Mouse (Mus musculus): ENCODE measurements around the gene Fis1. TPM values are rescaled to one million over a fixed set of nuclear protein-coding genes. Genes with fewer than 3 reads are reported as not detected.

Fis1 gene
- total RNA-seq, 2 experiments from 2014 or later: 150 to 163 TPM

Small RNA genes lying within 50 kb of the gene (microRNA-seq; reads per million reads assigned to microRNA genes)
- gene Mir702: 8.3 reads per million, percentile 24 among the genes with 10 or more reads in this experiment

Other genes starting within 250 kb of the Fis1 start
- 10 to 100 TPM; 51.4 to 54.9 TPM for gene Col26a1, start 70.1 kb upstream of the Fis1 start, total RNA-seq (2021)
- 10 to 100 TPM; 11.7 to 13.8 TPM for gene Ift22, start 45.1 kb upstream of the Fis1 start, total RNA-seq (2021)
- gene Cldn15, start 13.3 kb downstream of the Fis1 start, total RNA-seq (2021): 1 to 10 TPM; 4.7 to 4.9 TPM
- 10 to 100 TPM; 40.9 to 46.4 TPM for gene Plod3, start 33.7 kb downstream of the Fis1 start, total RNA-seq (2021)
- gene Znhit1, start 34.7 kb downstream of the Fis1 start, total RNA-seq (2021): 10 to 100 TPM; 40.4 to 45.4 TPM
- gene Vgf, start 73.1 kb downstream of the Fis1 start, total RNA-seq (2021): not detected
- 10 to 100 TPM; 67.3 to 68.0 TPM for gene Ap1s1, start 92.9 kb downstream of the Fis1 start, total RNA-seq (2021)
- 1 to 10 TPM; 3.6 to 4.9 TPM for gene Serpine1, start 119.0 kb downstream of the Fis1 start, total RNA-seq (2021)
- gene Trim56, start 162.9 kb downstream of the Fis1 start, total RNA-seq (2021): 10 to 100 TPM; 13.6 to 13.8 TPM
- not detected for gene Muc3, start 196.0 kb downstream of the Fis1 start, total RNA-seq (2021)